Mouse (Mus musculus) bone marrow macrophage, adult 2 months (primary cell): ENCODE results near the gene Emsy.

ENCODE experiments used
- CTCF ChIP-seq: IDR thresholded peaks from 2 replicates; pipeline ENCODE4 v1.5.1; 2012; ENCODE audit warnings: low read depth, mild to moderate bottlenecking, low read length, moderate library complexity
- POLR2A ChIP-seq: IDR thresholded peaks from 2 replicates; pipeline ENCODE4 v1.6.1; 2012; ENCODE audit warnings: mild to moderate bottlenecking, low read depth, low read length, borderline replicate concordance

GRCm38 (mm10) chr7:98629947-98630346 is 26.6 kb downstream of the Emsy start:
- TF ChIP-seq CTCF (no peak), POLR2A (no peak)
